Mouse (Mus musculus) forebrain, embryonic 16.5 days (tissue): ENCODE results near the gene Fpr2. TPM values are rescaled to one million over a fixed set of nuclear protein-coding genes. Genes with fewer than 3 reads are reported as not detected.
A peak's percentile ranks its signal among the peaks of the same experiment; 100 is the strongest.

Experiments used
- ATAC-seq: fragments of 200-750 bp; cut with Nextera tagmentation; 2 replicates; pipeline ENCODE4 v1.8.0; 2017; ENCODE audit warnings: mild to moderate bottlenecking, moderate library complexity
- H3K27ac ChIP-seq: fragments of 300-500 bp; sonication (generic); 2 replicates; pipeline ENCODE4 v1.5.1; 2014; ENCODE audit warnings: low read length, control low read depth
- H3K27me3 ChIP-seq: fragments of 300-500 bp; sonication (generic); replicated peaks from 2 replicates; pipeline ENCODE4 v1.6.1; 2014; ENCODE audit warnings: low read length; ENCODE audit not compliant: control insufficient read depth, insufficient read depth
- H3K36me3 ChIP-seq: fragments of 300-500 bp; sonication (generic); 2 replicates; pipeline ENCODE4 v1.6.1; 2014; ENCODE audit not compliant: control insufficient read depth, insufficient read depth
- H3K4me1 ChIP-seq: fragments of 300-500 bp; sonication (generic); replicated peaks from 2 replicates; pipeline ENCODE4 v1.6.1; 2014; ENCODE audit warnings: low read length; ENCODE audit not compliant: control insufficient read depth, insufficient read depth
- H3K4me2 ChIP-seq: fragments of 300-500 bp; sonication (generic); 2 replicates; pipeline ENCODE4 v1.6.1; 2014; ENCODE audit warnings: mild to moderate bottlenecking, low read length, control low read depth
- H3K4me3 ChIP-seq: fragments of 300-500 bp; sonication (generic); replicated peaks from 2 replicates; pipeline ENCODE4 v1.5.1; 2014; ENCODE audit warnings: mild to moderate bottlenecking, low read length, control low read depth
- H3K9ac ChIP-seq: fragments of 300-500 bp; sonication (generic); replicated peaks from 2 replicates; pipeline ENCODE4 v1.6.1; 2014; ENCODE audit warnings: low read depth, low read length, control low read depth
- H3K9me3 ChIP-seq: fragments of 300-500 bp; sonication (generic); 2 replicates; pipeline ENCODE4 v1.6.1; 2016; ENCODE audit warnings: low read length; ENCODE audit not compliant: control insufficient read depth
- WGBS: fragments of 180-500 bp; shearing (Covaris S2); extraction: QIAGEN DNeasy Blood & Tissue Kit; methylation state at CpG from one replicate; pipeline ENCODE4 v1.1.7; 2014; 5-methylcytosine and 5-hydroxymethylcytosine counted together
- polyA plus RNA-seq: library from polyadenylated mRNA; unstranded; fragments of >200 nt; fragmentation: Nextera tagmentation; extraction: Ambion mirVana; gene quantifications from 2 replicates; pipeline ENCODE4 v1.2.1, GENCODE M21; 2015

Fpr2 gene
- polyA plus RNA-seq, 1 experiment from 2014 or later = not detected

DNA sequence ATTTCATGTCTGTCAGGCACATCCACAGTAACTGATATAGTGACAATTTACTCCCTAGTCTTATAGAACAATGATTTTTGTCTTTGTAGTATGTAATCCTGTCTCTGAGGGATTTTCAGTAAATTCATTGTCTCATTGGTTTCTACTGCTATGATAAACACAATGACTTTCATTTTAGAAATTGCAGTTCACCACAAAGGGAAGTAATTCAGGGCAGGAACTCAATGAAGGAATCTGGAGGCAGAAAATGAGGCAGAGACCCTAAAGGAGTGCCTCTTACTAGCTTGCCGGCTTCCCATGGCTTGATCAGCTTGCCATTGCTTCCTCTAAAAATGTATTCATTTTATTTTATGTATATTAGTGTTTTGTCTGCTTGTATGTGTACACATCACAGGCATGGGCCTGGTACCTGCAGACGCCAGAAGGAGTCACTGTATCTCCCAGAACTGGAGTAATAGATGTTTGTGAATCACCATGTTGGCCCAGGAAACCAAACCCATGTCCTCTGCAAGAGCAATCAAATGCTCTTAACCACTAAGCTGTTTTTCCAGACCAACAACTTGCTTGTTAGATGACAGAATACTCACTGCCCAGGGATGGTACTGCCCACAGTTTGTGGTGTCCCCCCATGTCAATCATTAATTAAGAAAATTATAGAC lies 16.6 kb upstream of the Fpr2 start:
- no peak overlapping the region for H3K4me2 ChIP-seq
- 86% methylated on average over 2 of the region's 2 CpGs for WGBS
- peaks cover 3% of the 10 kb centered on the region; the same call in 1 of the 2 replicates for H3K9me3 ChIP-seq
- no peaks in the 10 kb centered on the region for H3K36me3 ChIP-seq
- H3K27ac ChIP-seq = no peak overlapping the region
- no peaks in the 10 kb centered on the region for H3K27me3 ChIP-seq
- no peak for ATAC-seq
- H3K4me1 ChIP-seq = no peaks in the 10 kb centered on the region
- H3K9ac ChIP-seq = no peak overlapping the region
- no peak overlapping the region for H3K4me3 ChIP-seq

DNA sequence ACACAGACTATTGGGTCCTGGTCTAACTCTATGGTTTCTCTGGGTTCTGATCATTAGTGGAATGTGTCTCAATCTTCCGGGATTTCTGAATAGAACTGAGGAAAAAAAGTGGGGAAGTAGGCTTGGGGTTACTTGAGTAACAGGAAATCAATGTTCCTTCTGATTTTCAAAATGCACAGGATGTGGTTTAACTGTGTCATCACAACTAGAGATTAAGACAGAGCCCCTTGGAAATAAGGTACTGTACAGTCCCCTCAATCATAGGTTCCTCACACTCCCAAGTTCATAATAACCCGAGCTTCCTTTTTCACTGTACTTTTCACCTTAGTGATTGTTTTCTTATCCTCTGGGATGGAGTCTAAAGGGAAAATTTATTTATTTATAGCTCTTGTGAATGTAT lies 15.9 kb upstream of the Fpr2 start:
- 90% methylated on average over 2 of the region's 2 CpGs for WGBS
- no peak overlapping the region for H3K9ac ChIP-seq
- H3K4me3 ChIP-seq = no peak overlapping the region

DNA sequence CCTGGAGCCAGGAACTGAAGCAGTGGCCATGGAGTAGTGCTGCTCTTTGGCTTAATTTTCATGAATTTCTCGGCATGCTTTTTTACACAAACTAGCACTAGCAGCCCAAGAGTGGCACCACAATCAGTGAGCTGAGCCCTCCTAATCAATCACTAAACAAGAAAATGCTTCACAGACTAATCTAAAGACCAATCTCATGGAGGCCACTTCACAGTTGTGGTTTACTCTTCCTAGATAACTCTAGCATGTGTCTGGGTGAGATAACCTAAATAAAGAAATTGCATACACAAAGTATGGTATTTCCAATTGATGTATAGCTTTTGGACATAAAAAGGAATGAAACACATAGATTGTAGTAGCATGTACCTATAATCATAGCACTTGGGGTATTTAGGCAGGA lies 8.3 kb upstream of the Fpr2 start:
- H3K9me3 ChIP-seq = no peaks in the 10 kb centered on the region
- no peak overlapping the region for H3K9ac ChIP-seq
- H3K36me3 ChIP-seq = no peaks in the 10 kb centered on the region
- no peak for ATAC-seq
- H3K4me1 ChIP-seq = no peaks in the 10 kb centered on the region
- H3K4me2 ChIP-seq = no peak overlapping the region
- WGBS = 89% methylated on average over 1 of the region's 1 CpGs
- H3K4me3 ChIP-seq = no peak overlapping the region
- no peaks in the 10 kb centered on the region for H3K27me3 ChIP-seq
- no peak overlapping the region for H3K27ac ChIP-seq

More for the DNA sequence above, 15.9 kb upstream of the Fpr2 start:
- peaks cover 3% of the 10 kb centered on the region; the same call in 1 of the 2 replicates for H3K9me3 ChIP-seq
- no peaks in the 10 kb centered on the region for H3K4me1 ChIP-seq
- H3K27me3 ChIP-seq = no peaks in the 10 kb centered on the region
- no peak overlapping the region for H3K4me2 ChIP-seq
- H3K36me3 ChIP-seq = no peaks in the 10 kb centered on the region
- no peak overlapping the region for H3K27ac ChIP-seq
- ATAC-seq = no peak

DNA sequence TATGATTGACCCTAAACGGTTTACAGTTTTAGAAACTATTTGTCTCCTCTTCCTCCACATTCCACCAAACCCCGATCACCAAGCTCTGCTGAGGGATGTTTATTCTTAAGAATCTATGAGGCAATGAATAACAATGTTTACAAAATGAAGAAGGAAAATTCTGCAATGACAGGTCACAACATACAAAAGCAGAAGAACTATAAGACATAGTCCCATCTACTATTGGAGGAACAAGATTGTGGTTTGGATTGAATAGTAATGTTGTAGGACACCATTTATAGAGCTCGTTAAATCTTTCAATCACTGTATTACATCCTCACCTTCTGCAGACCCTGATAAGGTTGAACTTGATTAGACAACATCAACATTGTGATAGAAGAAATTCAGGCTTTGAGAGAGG lies 5.0 kb upstream of the Fpr2 start:
- Histone ChIP-seq H3K4me3 (no peak overlapping the region), H3K4me1 (no peaks in the 10 kb centered on the region), H3K4me2 (no peak overlapping the region), H3K9ac (no peak overlapping the region), H3K27ac (no peak overlapping the region), H3K9me3 (no peaks in the 10 kb centered on the region), H3K27me3 (no peaks in the 10 kb centered on the region), H3K36me3 (no peaks in the 10 kb centered on the region)
- 83% methylated on average over 3 of the region's 3 CpGs for WGBS
- ATAC-seq = no peak

DNA sequence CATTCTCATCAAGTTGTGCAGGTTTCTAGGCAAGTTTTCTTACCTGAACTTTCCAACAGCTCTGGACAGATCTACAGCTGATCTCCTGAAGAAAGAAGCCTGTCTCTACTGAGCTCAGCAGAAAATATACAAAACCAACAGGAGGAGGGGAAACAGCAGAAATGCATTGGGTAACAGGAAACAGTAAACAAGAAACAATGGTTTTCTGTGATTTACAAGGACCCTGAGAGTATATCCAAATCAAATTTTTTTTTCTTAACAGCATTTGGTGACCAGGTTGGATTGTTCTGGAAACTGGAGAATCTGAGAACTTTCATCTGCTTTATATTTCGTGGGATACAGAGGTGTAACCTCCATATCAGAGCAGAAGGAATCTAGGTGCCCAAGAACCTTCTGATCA lies 3.8 kb upstream of the Fpr2 start, which contains the start of gene Fpr1:
Fpr1 (minus strand) TSS at position 101 of the 400 bp plus-strand sequence.
- Histone ChIP-seq H3K4me1 (no peaks in the 10 kb centered on the region), H3K9ac (no peak within 1 kb of the TSS), H3K9me3 (no peaks in the 10 kb centered on the region), H3K27me3 (no peaks in the 10 kb centered on the region), H3K4me2 (no peak within 1 kb of the TSS), H3K36me3 (no peaks in the 10 kb centered on the region), H3K27ac (no peak within 1 kb of the TSS), H3K4me3 (no peak within 1 kb of the TSS)
- 59% methylated on average over 1 of the region's 1 CpGs for WGBS
- ATAC-seq = no peak

DNA sequence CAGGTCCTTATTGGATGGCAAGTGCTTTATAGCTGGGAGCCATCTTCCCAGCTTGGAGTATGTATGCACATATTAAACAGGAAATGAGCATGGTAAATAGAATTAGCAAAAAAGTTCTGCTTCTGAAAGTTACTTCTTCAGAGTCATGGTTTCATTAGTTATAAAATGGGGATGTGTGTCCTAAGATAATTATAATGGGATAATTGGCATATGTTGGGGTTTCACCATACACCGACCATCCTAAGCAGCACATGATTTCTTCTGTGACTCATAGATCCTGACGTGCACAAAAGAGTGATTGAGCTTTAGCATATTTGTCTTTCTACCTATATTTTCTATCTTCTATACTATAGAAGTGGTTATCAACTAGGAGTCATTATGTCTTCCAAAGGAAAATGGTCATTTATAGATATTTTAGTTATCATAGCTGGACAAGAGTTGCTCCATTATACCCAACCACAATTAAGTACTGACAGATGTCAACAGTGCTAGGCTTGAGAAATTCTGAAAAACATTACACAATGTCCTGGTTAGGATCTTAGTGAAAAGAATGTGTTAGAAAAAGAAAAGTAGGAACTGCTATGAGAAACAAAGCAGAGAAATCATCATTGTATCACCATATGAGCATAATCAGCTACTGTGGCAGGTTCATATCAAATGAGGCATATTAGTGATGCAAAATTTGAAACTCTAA lies 2.3 kb downstream of the Fpr2 start:
- Histone ChIP-seq H3K9me3 (no peaks in the 10 kb centered on the region), H3K9ac (no peak overlapping the region), H3K27ac (no peak overlapping the region), H3K27me3 (no peaks in the 10 kb centered on the region), H3K4me1 (no peaks in the 10 kb centered on the region), H3K36me3 (no peaks in the 10 kb centered on the region), H3K4me2 (no peak overlapping the region), H3K4me3 (no peak overlapping the region)
- ATAC-seq = no peak
- WGBS = 94% methylated on average over 2 of the region's 2 CpGs

DNA sequence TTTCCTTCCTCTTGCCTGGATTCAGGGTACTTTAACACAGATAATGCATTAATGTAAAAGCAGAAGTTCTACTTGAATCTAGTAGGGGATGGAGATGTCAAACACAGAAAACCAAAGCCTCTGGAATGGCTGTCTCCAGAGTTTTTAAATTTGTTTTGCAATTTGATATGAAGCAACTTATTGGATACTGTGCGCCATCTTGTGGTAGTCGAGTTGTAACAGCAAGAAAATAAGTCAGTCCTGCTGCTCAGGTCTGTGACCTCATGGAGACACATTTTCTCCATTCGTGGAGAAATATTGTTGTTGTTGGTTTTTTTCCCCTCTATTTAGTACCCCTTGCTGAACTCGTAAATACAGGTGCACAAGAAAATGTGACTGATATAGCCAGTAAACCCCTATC lies 8.4 kb downstream of the Fpr2 start:
- 5% methylated on average over 4 of the region's 4 CpGs for WGBS
- ATAC-seq = peak; percentile 33; the same call in 1 of the 2 replicates
- no peaks in the 10 kb centered on the region for H3K4me1 ChIP-seq

DNA sequence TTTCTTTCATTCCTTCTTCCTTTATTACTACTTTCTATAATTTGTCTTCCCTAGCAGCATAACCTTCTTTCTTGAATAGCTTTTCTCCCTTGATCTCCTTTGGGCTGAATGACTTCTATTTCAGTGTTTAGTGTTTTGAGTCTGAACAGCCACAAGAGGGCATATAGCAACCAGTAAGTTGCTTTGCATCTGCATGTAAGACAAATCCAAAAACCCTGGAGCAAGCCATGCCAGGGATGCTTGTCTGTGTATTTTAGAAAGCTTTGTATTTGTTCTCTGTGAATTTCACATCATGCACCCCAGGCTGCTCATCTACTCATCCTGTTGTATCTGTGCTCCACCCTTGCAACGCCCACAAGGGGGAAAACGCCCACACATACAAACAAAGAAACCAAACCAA lies 11.6 kb downstream of the Fpr2 start:
- no peaks in the 10 kb centered on the region for H3K27me3 ChIP-seq
- 0 out of 2 replicates have a peak, but pooled peaks have one; percentile 33 for ATAC-seq
- no peaks in the 10 kb centered on the region for H3K4me1 ChIP-seq
- H3K27ac ChIP-seq = no peak overlapping the region
- H3K36me3 ChIP-seq = no peaks in the 10 kb centered on the region
- no peak overlapping the region for H3K4me3 ChIP-seq
- H3K9me3 ChIP-seq = no peaks in the 10 kb centered on the region
- WGBS = 77% methylated on average over 2 of the region's 2 CpGs
- no peak overlapping the region for H3K4me2 ChIP-seq
- H3K9ac ChIP-seq = no peak overlapping the region

More for the DNA sequence above, 8.4 kb downstream of the Fpr2 start:
- Histone ChIP-seq H3K4me3 (no peak overlapping the region), H3K27ac (no peak overlapping the region), H3K27me3 (no peaks in the 10 kb centered on the region), H3K9me3 (no peaks in the 10 kb centered on the region), H3K36me3 (no peaks in the 10 kb centered on the region), H3K4me2 (no peak overlapping the region), H3K9ac (no peak overlapping the region)

DNA sequence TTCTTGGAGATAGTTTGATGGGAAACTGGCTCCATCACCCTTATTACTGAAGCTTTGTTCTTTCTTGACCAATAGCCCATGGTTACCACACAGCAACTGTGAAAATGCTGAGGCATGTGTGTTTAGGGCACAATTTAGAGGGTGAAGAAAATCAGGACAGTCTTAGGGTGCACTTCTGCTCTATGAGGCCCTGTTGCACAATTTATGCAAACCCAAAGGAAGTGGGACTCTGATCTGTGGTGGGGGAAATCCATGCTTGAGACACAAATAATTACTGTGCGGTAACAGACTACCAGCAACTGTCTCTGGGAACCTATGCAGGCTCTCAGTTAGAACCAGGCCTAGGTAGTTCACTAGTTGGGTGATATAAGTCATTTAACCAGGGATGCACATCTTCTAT lies 13.1 kb downstream of the Fpr2 start:
- H3K27me3 ChIP-seq = no peaks in the 10 kb centered on the region
- no peak overlapping the region for H3K9ac ChIP-seq
- H3K4me1 ChIP-seq = no peaks in the 10 kb centered on the region
- no peak overlapping the region for H3K27ac ChIP-seq
- no peak overlapping the region for H3K4me3 ChIP-seq
- WGBS = 90% methylated on average over 1 of the region's 1 CpGs
- no peak overlapping the region for H3K4me2 ChIP-seq
- H3K9me3 ChIP-seq = no peaks in the 10 kb centered on the region
- no peaks in the 10 kb centered on the region for H3K36me3 ChIP-seq
- no peak for ATAC-seq
